Mouse (Mus musculus) liver, postnatal 0 days (tissue): ENCODE results near the gene Avl9. TPM values are rescaled to one million over a fixed set of nuclear protein-coding genes. Genes with fewer than 3 reads are reported as not detected.

Experiments
- ATAC-seq: fragments of 200-750 bp; cut with Nextera tagmentation; 2 replicates; pipeline ENCODE4 v1.8.0; 2017; ENCODE audit warnings: mild to moderate bottlenecking, moderate library complexity
- DNase-seq: peaks from one replicate; pipeline ENCODE4 v3.0.0-alpha.2; 2016
- H3K27ac ChIP-seq: fragments of 300-500 bp; sonication (generic); 2 replicates; pipeline ENCODE4 v1.5.1; 2014; ENCODE audit warnings: antibody characterized with exemption, moderate library complexity, mild to moderate bottlenecking, low read depth
- H3K27me3 ChIP-seq: fragments of 300-500 bp; sonication (generic); 2 replicates; pipeline ENCODE4 v1.6.1; 2014; ENCODE audit warnings: low read length, control low read depth, mixed read lengths; ENCODE audit not compliant: insufficient read depth
- H3K36me3 ChIP-seq: fragments of 300-500 bp; sonication (generic); replicated peaks from 2 replicates; pipeline ENCODE4 v1.6.1; 2014; ENCODE audit warnings: mild to moderate bottlenecking, control low read depth, low read length, moderate library complexity, mixed read lengths; ENCODE audit not compliant: insufficient read depth
- H3K4me1 ChIP-seq: fragments of 300-500 bp; sonication (generic); 2 replicates; pipeline ENCODE4 v1.6.1; 2014; ENCODE audit warnings: antibody characterized with exemption, mild to moderate bottlenecking, control low read depth; ENCODE audit not compliant: insufficient read depth
- H3K4me2 ChIP-seq: fragments of 300-500 bp; sonication (generic); 2 replicates; pipeline ENCODE4 v1.6.1; 2014; ENCODE audit warnings: low read depth, mild to moderate bottlenecking, low read length, moderate library complexity, mixed read lengths
- H3K4me3 ChIP-seq: fragments of 300-500 bp; sonication (generic); 2 replicates; pipeline ENCODE4 v1.5.1; 2014; ENCODE audit warnings: low read depth, low read length
- H3K9ac ChIP-seq: fragments of 300-500 bp; sonication (generic); replicated peaks from 2 replicates; pipeline ENCODE4 v1.6.1; 2014; ENCODE audit warnings: mild to moderate bottlenecking, moderate library complexity
- H3K9me3 ChIP-seq: fragments of 300-500 bp; sonication (generic); 2 replicates; pipeline ENCODE4 v1.6.1; 2016; ENCODE audit warnings: mild to moderate bottlenecking, control low read depth, low read length, mixed read lengths
- CTCF ChIP-seq: sonication (generic); IDR thresholded peaks from 2 replicates; pipeline ENCODE4 v1.5.1; 2016; ENCODE audit warnings: antibody characterized with exemption, low read depth
- EP300 ChIP-seq: IDR thresholded peaks from 2 replicates; pipeline ENCODE4 v1.6.1; 2016; ENCODE audit warnings: antibody characterized with exemption, low read depth, mild to moderate bottlenecking
- WGBS: fragments of 180-500 bp; shearing (Covaris S2); extraction: QIAGEN DNeasy Blood & Tissue Kit; methylation state at CpG from one replicate; pipeline ENCODE4 v1.1.7; 2014; ENCODE audit not compliant: insufficient replicate concordance; 5-methylcytosine and 5-hydroxymethylcytosine counted together
- polyA plus RNA-seq: library from polyadenylated mRNA; unstranded; fragments of >200 nt; fragmentation: Nextera tagmentation; extraction: Ambion mirVana; gene quantifications from 2 replicates; pipeline ENCODE4 v1.2.1, GENCODE M21; 2015

Gene Avl9
- polyA plus RNA-seq, 1 experiment from 2014 or later = 3.3 TPM

DNA sequence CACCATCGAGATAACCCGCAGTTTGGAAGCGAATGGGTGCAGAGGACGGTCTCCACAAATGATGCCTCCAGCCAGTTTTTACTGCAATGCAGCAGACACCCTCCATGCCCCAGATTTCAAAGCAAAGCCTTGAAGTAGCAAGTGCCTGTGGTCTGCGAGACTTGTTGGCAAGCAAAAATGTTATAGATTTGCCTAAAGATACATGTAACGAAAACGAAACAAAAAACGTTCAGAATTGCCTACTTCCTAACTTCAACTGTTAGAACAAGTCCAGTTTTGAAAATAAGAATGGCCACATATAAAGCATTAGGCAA lies 83.4 kb downstream of the Avl9 start:
- Histone ChIP-seq H3K27me3 (no peaks in the 10 kb centered on the region), H3K4me1 (peaks cover 23% of the 10 kb centered on the region), H3K36me3 (no peaks in the 10 kb centered on the region), H3K9me3 (no peaks in the 10 kb centered on the region), H3K4me3 (peak overlapping the region; percentile 79), H3K9ac (peak overlapping the region; percentile 88), H3K27ac (peak overlapping the region; percentile 100), H3K4me2 (peak overlapping the region; percentile 80)
- DNase-seq = no peak
- 8% methylated on average over 8 of the region's 8 CpGs for WGBS
- TF ChIP-seq CTCF (no peak), EP300 (no peak)
- no peak; the same call in 1 of the 2 replicates for ATAC-seq

DNA sequence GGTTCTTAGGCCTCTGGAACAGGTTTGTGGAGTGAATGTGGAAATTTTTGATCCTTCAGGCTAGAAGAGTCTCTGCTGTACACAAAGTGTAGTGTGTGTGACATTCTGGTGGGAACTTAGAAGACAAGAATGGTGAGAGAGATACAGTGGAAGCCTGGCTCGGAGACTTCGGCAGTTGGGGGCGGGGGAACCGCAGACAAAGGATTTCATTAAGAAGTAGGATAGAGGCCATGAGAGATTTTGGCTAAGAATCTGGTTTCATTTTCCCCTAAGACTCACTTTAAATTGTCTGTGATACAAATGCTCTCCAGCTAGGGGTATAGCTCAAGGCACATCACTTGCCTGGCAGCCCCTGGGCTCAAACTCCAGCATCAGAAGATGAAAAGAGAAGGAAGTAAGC lies 90.3 kb downstream of the Avl9 start:
- Histone ChIP-seq H3K4me1 (no peaks in the 10 kb centered on the region), H3K9ac (no peak overlapping the region), H3K27me3 (no peaks in the 10 kb centered on the region), H3K27ac (no peak overlapping the region), H3K36me3 (no peaks in the 10 kb centered on the region), H3K4me3 (no peak overlapping the region), H3K4me2 (no peak overlapping the region), H3K9me3 (no peaks in the 10 kb centered on the region)
- DNase-seq (no peak), ATAC-seq (no peak)
- WGBS = 86% methylated on average over 4 of the region's 4 CpGs
- TF ChIP-seq CTCF = no peak

DNA sequence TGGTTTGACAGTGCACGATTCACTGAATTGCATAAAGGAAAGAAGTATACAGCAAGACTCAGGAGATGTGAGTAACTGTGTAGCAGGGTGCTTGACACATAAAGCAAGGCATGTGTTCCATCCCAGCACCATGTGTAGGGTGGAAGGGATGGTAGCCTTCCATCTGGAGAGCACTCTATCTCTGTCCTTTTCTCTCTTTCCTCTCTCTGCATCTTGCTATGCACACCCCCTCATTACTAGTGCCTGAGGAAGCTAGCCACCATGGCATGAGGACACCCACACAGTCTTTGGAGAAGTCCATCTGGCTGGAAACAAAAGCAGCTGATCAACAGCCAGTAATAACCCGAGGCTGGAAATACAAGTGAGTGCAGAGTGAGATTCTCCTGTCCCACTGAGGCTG lies 91.5 kb downstream of the Avl9 start:
- no peak for DNase-seq
- H3K36me3 ChIP-seq = no peaks in the 10 kb centered on the region
- H3K27me3 ChIP-seq = no peaks in the 10 kb centered on the region

DNA sequence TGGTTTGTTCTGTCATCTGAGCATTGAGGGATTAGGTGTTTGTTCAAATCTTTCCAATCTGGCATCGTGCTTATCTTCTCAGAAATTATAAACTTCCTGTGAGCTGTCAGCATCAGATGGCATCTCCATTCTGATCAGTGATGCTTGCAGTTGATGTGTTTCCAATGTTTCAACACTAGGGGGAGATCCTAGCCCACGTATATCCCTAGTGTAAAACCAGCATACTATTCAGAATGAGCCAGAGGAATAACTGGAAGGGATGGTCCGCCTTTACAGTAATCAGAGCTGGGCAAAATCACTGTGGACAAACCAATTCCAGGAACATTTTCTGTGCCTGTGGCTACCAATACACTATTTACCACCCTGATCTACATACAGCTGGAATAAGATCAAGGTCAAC lies 94.0 kb downstream of the Avl9 start:
- Histone ChIP-seq H3K4me2 (no peak overlapping the region), H3K27me3 (no peaks in the 10 kb centered on the region), H3K4me1 (no peaks in the 10 kb centered on the region), H3K4me3 (no peak overlapping the region), H3K36me3 (no peaks in the 10 kb centered on the region), H3K9ac (no peak overlapping the region), H3K27ac (no peak overlapping the region), H3K9me3 (no peaks in the 10 kb centered on the region)
- peak; percentile 21 for DNase-seq
- peak; percentile 68 for ATAC-seq
- 13% methylated on average over 3 of the region's 3 CpGs for WGBS
- TF ChIP-seq CTCF (peak; percentile 92), EP300 (no peak)

More for the DNA sequence above, 91.5 kb downstream of the Avl9 start:
- H3K9me3 ChIP-seq = no peaks in the 10 kb centered on the region
- H3K4me3 ChIP-seq = no peak overlapping the region
- no peak for ATAC-seq
- H3K9ac ChIP-seq = no peak overlapping the region
- 59% methylated on average over 2 of the region's 2 CpGs for WGBS
- no peaks in the 10 kb centered on the region for H3K4me1 ChIP-seq
- H3K4me2 ChIP-seq = no peak overlapping the region
- no peak overlapping the region for H3K27ac ChIP-seq
- TF ChIP-seq CTCF = no peak
- TF ChIP-seq EP300 = no peak

Other genes with a start within 250 kb of the Avl9 start
- gene Pde1c, start 145.8 kb upstream of the Avl9 start, polyA plus RNA-seq = 0.39 and 0.58 TPM in 2 replicates
- 62.1 and 64.8 TPM in 2 replicates for gene Lsm5, start 10.2 kb upstream of the Avl9 start, polyA plus RNA-seq
- 8.3 and 9.8 TPM in 2 replicates for gene Kbtbd2, start 82.9 kb downstream of the Avl9 start, polyA plus RNA-seq
- gene Fkbp9, start 117.2 kb downstream of the Avl9 start, polyA plus RNA-seq = 16.3 and 17.9 TPM in 2 replicates
- 113 and 127 TPM in 2 replicates for gene Nt5c3, start 209.0 kb downstream of the Avl9 start, polyA plus RNA-seq
- 0.25 and 0.26 TPM in 2 replicates for gene Vmn1r4, start 209.1 kb downstream of the Avl9 start, polyA plus RNA-seq